In the genomic region with DNA sequence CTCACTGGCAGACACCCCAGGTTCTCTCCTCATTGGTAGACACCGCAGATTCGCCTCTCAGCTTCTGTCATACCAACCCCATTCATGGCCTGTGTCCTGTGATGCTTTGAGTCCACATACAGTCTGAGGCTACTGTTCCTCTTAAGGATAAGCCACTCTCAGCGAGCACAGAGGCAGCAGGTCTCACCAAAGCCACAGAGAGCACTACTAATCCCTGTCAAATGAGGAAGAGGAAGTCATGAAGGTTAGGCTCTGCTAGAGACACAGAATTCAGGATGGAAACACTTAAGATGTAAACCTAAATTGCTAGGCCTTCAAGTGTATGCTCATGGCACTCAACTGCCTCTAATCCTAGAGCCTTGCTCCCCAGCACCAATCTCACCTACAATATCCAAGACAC, we compare ENCODE assay signal across 25 mouse cellular contexts. TPM values are rescaled to one million over a fixed set of nuclear protein-coding genes. Genes with fewer than 3 reads are reported as not detected.
DNase-seq lines count a peak whose midpoint lies in the region; ATAC-seq lines count a peak whose summit lies in the region.
"Had no signal": no experiment of that assay in that cellular context is flagged by ENCODE, and none has a peak within 500 bp of the region (broad histone marks: within the 10 kb centered on the region; RNA-seq: fewer than 3 reads in every experiment).

No protein-coding gene starts in this region.

- H3K4me3 ChIP-seq in kidney, embryonic 15.5 days (replicated peaks), result no peak overlapping the region
- H3K4me3 ChIP-seq: embryonic facial prominence, embryonic 10.5 days; embryonic facial prominence, embryonic 12.5 days; forebrain, embryonic 13.5 days; forebrain, embryonic 15.5 days had no signal

- H3K27me3 ChIP-seq in kidney, embryonic 15.5 days, result no peaks in the 10 kb centered on the region
- H3K27me3 ChIP-seq: embryonic facial prominence, embryonic 12.5 days; forebrain, embryonic 13.5 days; forebrain, embryonic 15.5 days had no signal

- peaks cover 50% of the 10 kb centered on the region for H3K4me1 ChIP-seq in kidney, embryonic 15.5 days
- H3K4me1 ChIP-seq: forebrain, embryonic 15.5 days had no signal

- peaks cover under 1% of the 10 kb centered on the region; the same call in 1 of the 2 replicates for H3K36me3 ChIP-seq in kidney, embryonic 15.5 days
- H3K36me3 ChIP-seq: forebrain, embryonic 15.5 days had no signal

- DNase-seq in kidney, adult 18-20 months, result no peak
- DNase-seq in thymus, postnatal 10 days (ENCODE audit: low spot score in 2 of 2), result no peak
- DNase-seq: adrenal gland, adult 2 months; adrenal gland, postnatal 10 days; adrenal gland, postnatal 25 days; cerebellum, adult 11 months; cerebellum, adult 18-20 months; cerebellum, adult 8-10 months; cerebellum, adult 9-11 months; cerebellum, postnatal 14 days; cerebellum, postnatal 36 days; forebrain, postnatal 0 days had no signal

- H3K9ac ChIP-seq in kidney, embryonic 15.5 days, result no peak overlapping the region
- H3K9ac ChIP-seq: embryonic facial prominence, embryonic 12.5 days; forebrain, embryonic 13.5 days; forebrain, embryonic 15.5 days; forebrain, postnatal 0 days had no signal

- no peak overlapping the region for H3K4me2 ChIP-seq in kidney, embryonic 15.5 days
- H3K4me2 ChIP-seq: embryonic facial prominence, embryonic 12.5 days; forebrain, embryonic 13.5 days; forebrain, embryonic 15.5 days had no signal

- 0 out of 2 replicates have a peak overlapping the region, but pooled peaks have one; percentile 6 for H3K27ac ChIP-seq in kidney, embryonic 15.5 days
- H3K27ac ChIP-seq: embryonic facial prominence, embryonic 10.5 days; embryonic facial prominence, embryonic 12.5 days; forebrain, embryonic 13.5 days; forebrain, embryonic 15.5 days had no signal

- WGBS in kidney, embryonic 15.5 days, result 91% methylated on average over 3 of the region's 3 CpGs

- H3K9me3 ChIP-seq in kidney, embryonic 15.5 days (replicated peaks), result no peaks in the 10 kb centered on the region
- H3K9me3 ChIP-seq: embryonic facial prominence, embryonic 10.5 days; embryonic facial prominence, embryonic 12.5 days; forebrain, embryonic 13.5 days; forebrain, embryonic 15.5 days had no signal

- no peak for ATAC-seq in kidney, embryonic 15.5 days (replicated peaks; ENCODE audit: low FRiP score)
- ATAC-seq in common myeloid progenitor, adult 5-6 weeks (replicated peaks; ENCODE audit: low read depth, poor library complexity, severe bottlenecking), result peak; percentile 60; the same call in 1 of the 2 replicates
- peak; percentile 25; the same call in 1 of the 2 replicates for ATAC-seq in granulocyte monocyte progenitor cell, adult 5-6 weeks (replicated peaks; ENCODE audit: poor library complexity, severe bottlenecking)
- ATAC-seq: forebrain, embryonic 13.5 days; forebrain, embryonic 15.5 days; forebrain, postnatal 0 days had no signal

RNA-seq across cellular contexts. Expression of gene Dlg5, which starts 9.8 kb away (rescaled TPM):
- polyA plus RNA-seq in kidney, embryonic 15.5 days (2015; fragmentation: Nextera tagmentation; extraction: Ambion mirVana), result 14.5 and 18.6 TPM in 2 replicates
- total RNA-seq in common myeloid progenitor, adult 5-6 weeks (2017), result 0.19 TPM in 1 of 2 replicates, not detected in the other
- not detected in 2 replicates for total RNA-seq in granulocyte monocyte progenitor cell, adult 5-6 weeks (2014; fragmentation: Nextera tagmentation)
- not detected in 2 replicates for total RNA-seq in granulocyte monocyte progenitor cell, adult 5-6 weeks (2017)
- total RNA-seq: MEL had no signal

RNA-seq across cellular contexts. Expression of gene E330034G19Rik, which starts 57.1 kb away (rescaled TPM):
- polyA plus RNA-seq in kidney, embryonic 15.5 days (2015; fragmentation: Nextera tagmentation; extraction: Ambion mirVana), result not detected in 2 replicates
- total RNA-seq in common myeloid progenitor, adult 5-6 weeks (2017), result not detected in 2 replicates
- not detected in 2 replicates for total RNA-seq in granulocyte monocyte progenitor cell, adult 5-6 weeks (2014; fragmentation: Nextera tagmentation)
- not detected in 2 replicates for total RNA-seq in granulocyte monocyte progenitor cell, adult 5-6 weeks (2017)
- total RNA-seq: adrenal gland, adult 2 months; adrenal gland, postnatal 10 days; adrenal gland, postnatal 25 days; adrenal gland, postnatal 4 days; ES-E14; forebrain, postnatal 0 days; MEL had no signal
- polyA plus RNA-seq: adrenal gland, adult 2 months; C2C12; embryonic facial prominence, embryonic 10.5 days; embryonic facial prominence, embryonic 12.5 days; embryonic facial prominence, embryonic 14.5 days; forebrain, embryonic 11.5 days; forebrain, embryonic 13.5 days; forebrain, embryonic 15.5 days had no signal
